Mouse (Mus musculus): Measurements from ENCODE around the gene Trdn.

Gene Trdn

DNA sequence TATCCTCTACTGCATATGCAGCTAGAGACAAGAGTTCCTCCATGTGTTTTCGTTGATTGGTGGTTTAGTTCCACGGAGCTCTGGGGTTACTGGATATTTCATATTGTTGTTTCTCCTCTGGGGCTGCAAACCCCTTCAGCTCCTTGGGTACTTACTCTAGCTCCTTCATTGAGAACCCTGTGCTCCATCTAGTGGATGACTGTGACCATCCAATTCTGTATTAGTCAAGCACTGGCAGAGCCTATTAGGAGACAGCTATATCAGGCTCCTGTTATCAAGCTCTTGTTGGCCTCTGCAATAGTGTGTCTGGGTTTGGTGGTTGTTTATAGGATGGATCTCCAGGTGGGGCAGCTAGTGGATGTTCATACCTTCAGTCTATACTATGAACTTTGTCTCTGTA lies 290.2 kb downstream of the Trdn start:
- no peak for DNase-seq (ENCODE audit: low read depth, low spot score)

DNA sequence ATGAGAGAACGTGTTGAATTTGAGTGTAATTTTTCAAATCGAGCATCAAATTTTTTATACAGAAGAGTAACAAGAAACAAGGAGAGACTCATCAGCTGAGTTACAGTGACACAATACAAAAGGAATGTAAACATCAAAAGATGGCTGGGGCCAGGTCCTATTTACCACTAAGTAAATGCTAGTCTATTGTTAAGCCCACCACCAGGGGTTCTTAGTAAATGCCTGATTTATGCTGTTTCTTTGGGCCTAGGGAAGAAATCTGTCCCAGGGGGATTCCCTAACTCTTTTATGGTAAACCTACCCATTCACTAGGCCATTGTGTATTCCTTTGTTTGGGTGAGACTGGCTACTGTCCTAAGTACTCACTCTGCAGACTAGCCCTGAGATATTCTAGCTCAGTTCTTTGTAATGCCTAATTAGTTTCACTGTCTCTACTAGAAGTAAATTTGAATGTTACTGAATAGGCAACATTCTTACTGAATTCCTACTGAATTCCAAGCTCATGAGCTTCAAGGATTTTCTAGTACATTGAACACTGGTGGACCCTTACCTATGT lies 295.2 kb downstream of the Trdn start:
- DNase-seq (ENCODE audit: low read depth, low spot score) = no peak
